Mouse (Mus musculus) stomach, embryonic 14.5 days (tissue): ENCODE results near the gene Gpr155. TPM values are rescaled to one million over a fixed set of nuclear protein-coding genes. Genes with fewer than 3 reads are reported as not detected.

Experiments
- ATAC-seq: fragments of 200-750 bp; cut with Nextera tagmentation; 2 replicates; pipeline ENCODE4 v1.8.0; 2017; ENCODE audit warnings: low read depth, moderate TSS enrichment; ENCODE audit not compliant: insufficient number of reproducible peaks, insufficient read depth, low FRiP score
- H3K27ac ChIP-seq: fragments of 300-500 bp; sonication (generic); 2 replicates; pipeline ENCODE4 v1.5.1; 2014; ENCODE audit warnings: mild to moderate bottlenecking, low read length, moderate library complexity, mixed read lengths
- H3K27me3 ChIP-seq: fragments of 300-500 bp; sonication (generic); 2 replicates; pipeline ENCODE4 v1.6.1; 2014; ENCODE audit warnings: low read length, control low read depth, mixed read lengths; ENCODE audit not compliant: control insufficient read depth, insufficient read depth
- H3K36me3 ChIP-seq: fragments of 300-500 bp; sonication (generic); 2 replicates; pipeline ENCODE4 v1.6.1; 2014; ENCODE audit warnings: mild to moderate bottlenecking, control low read depth, low read length, moderate library complexity, mixed read lengths; ENCODE audit not compliant: control insufficient read depth, insufficient read depth
- H3K4me1 ChIP-seq: fragments of 300-500 bp; sonication (generic); 2 replicates; pipeline ENCODE4 v1.6.1; 2014; ENCODE audit warnings: low read length, control low read depth, mixed read lengths; ENCODE audit not compliant: control insufficient read depth, insufficient read depth
- H3K4me2 ChIP-seq: fragments of 300-500 bp; sonication (generic); replicated peaks from 2 replicates; pipeline ENCODE4 v1.6.1; 2014; ENCODE audit warnings: low read depth, low read length, control low read depth
- H3K4me3 ChIP-seq: fragments of 300-500 bp; sonication (generic); 2 replicates; pipeline ENCODE4 v1.5.1; 2014; ENCODE audit warnings: low read depth, low read length, control low read depth
- H3K9ac ChIP-seq: fragments of 300-500 bp; sonication (generic); replicated peaks from 2 replicates; pipeline ENCODE4 v1.6.1; 2014; ENCODE audit warnings: low read depth, mild to moderate bottlenecking, control low read depth, low read length, moderate library complexity, mixed read lengths
- H3K9me3 ChIP-seq: fragments of 300-500 bp; sonication (generic); 2 replicates; pipeline ENCODE4 v1.6.1; 2016; ENCODE audit warnings: low read depth, low read length, control low read depth; ENCODE audit not compliant: control insufficient read depth
- WGBS: fragments of 180-500 bp; shearing (Covaris S2); extraction: QIAGEN DNeasy Blood & Tissue Kit; methylation state at CpG from one replicate; pipeline ENCODE4 v1.1.7; 2014; 5-methylcytosine and 5-hydroxymethylcytosine counted together
- polyA plus RNA-seq: library from polyadenylated mRNA; unstranded; fragments of >200 nt; fragmentation: Nextera tagmentation; extraction: Ambion mirVana; gene quantifications from 2 replicates; pipeline ENCODE4 v1.2.1, GENCODE M21; 2014

The Gpr155 gene
- polyA plus RNA-seq, 1 experiment from 2014 or later: 3.9 TPM

DNA sequence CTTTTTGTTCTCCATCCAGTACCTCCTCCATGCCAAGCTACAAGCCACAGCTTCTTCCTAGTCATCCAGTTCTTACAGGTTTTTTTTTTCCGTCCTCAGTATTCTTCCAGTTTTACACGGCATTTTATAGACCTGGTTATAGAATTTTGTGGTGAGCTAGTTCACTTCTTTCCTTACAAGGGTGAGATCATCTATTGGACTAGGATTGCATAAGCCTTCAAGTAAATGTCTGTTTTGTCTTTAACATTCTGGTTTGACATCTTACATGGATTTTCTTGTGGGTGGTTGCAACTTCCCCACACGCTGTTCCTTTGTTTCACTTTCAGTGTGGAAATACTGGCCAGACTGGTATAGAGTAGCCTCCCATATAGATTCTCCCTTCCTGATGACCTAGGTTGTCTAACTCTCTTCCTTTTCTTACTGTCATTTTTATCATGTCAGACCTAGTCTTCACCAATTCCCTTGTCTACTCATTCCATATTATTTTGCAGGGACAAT is 10.5 kb upstream of the Gpr155 start:
- H3K4me1 ChIP-seq: no peaks in the 10 kb centered on the region
- 80% methylated on average over 3 of the region's 3 CpGs for WGBS
- no peak overlapping the region for H3K27ac ChIP-seq
- H3K9ac ChIP-seq: no peak overlapping the region
- H3K4me3 ChIP-seq: no peak overlapping the region
- no peaks in the 10 kb centered on the region for H3K9me3 ChIP-seq
- H3K27me3 ChIP-seq: no peaks in the 10 kb centered on the region
- no peaks in the 10 kb centered on the region for H3K36me3 ChIP-seq
- H3K4me2 ChIP-seq: no peak overlapping the region
- no peak for ATAC-seq

DNA sequence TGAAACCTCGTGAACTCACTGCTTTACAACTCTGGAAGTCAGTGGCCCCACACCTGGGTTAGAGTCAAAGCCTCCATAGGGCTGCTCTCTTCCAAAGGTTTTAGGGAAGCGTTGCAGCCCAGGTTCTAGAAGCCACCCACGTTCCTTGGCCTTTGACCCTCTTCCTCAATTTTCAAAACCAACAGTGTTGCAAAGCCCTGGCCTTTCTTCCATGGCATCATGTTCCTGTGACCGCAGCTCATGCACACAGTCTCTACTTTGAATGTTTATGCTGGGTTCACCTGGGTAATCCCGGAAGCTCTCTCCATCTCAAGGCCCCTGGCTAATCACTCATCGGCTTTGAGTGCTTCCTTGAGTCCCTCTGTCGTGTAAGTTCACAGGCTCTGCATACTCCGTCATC is 9.1 kb upstream of the Gpr155 start:
- ATAC-seq: no peak
- Histone ChIP-seq H3K36me3 (no peaks in the 10 kb centered on the region), H3K4me2 (no peak overlapping the region), H3K27ac (no peak overlapping the region), H3K4me3 (no peak overlapping the region), H3K9me3 (no peaks in the 10 kb centered on the region), H3K9ac (no peak overlapping the region), H3K27me3 (no peaks in the 10 kb centered on the region), H3K4me1 (no peaks in the 10 kb centered on the region)
- 55% methylated on average over 8 of the region's 8 CpGs for WGBS

DNA sequence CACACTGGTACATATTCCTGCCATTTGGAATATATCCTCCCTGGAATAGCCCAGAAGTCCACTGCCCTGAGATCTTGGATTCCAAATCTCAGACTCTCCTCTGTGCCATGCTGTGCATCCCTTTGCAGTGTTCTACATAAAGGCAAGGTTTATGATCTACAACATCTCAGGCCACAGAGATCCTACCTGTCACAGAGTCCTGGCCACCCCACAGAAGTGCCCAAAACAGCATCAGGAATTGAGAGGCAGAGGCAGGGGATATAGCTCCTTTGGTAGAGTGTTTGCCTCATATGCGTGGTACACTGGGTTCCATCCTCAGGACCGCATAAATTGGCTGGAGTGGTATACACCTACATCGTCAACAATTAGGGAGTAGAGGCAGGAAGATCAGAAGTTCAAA is 8.1 kb upstream of the Gpr155 start:
- WGBS: 84% methylated on average over 3 of the region's 3 CpGs
- no peak overlapping the region for H3K4me3 ChIP-seq
- no peak overlapping the region for H3K27ac ChIP-seq
- no peaks in the 10 kb centered on the region for H3K36me3 ChIP-seq
- no peaks in the 10 kb centered on the region for H3K27me3 ChIP-seq
- no peak overlapping the region for H3K9ac ChIP-seq
- H3K4me1 ChIP-seq: no peaks in the 10 kb centered on the region
- no peak for ATAC-seq
- no peak overlapping the region for H3K4me2 ChIP-seq
- no peaks in the 10 kb centered on the region for H3K9me3 ChIP-seq

DNA sequence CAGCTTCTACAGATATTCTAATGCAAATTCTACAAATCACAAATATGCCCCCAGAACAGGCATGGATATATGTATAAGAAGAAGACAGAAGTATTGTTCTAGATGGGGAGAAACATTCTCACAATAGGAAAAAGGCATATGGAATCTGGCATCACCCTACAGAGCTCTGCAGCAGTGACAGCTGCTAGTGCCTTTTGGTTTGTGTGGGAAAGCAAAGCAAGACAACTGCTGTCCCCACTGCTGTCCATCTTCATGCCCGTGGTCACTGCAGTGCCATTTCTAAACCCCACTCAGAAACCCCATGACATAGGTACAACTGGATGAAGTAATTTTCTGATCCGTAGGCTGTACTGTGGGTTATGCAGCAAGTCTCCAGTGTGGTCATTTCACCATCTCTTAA is 6.4 kb upstream of the Gpr155 start:
- Histone ChIP-seq H3K9ac (no peak overlapping the region), H3K4me2 (no peak overlapping the region), H3K9me3 (no peaks in the 10 kb centered on the region), H3K4me3 (no peak overlapping the region), H3K27ac (no peak overlapping the region), H3K27me3 (no peaks in the 10 kb centered on the region), H3K4me1 (0 out of 2 replicates have a peak, but pooled peaks cover 3% of the 10 kb centered on the region), H3K36me3 (no peaks in the 10 kb centered on the region)
- ATAC-seq: no peak
- WGBS: 94% methylated on average over 2 of the region's 2 CpGs

DNA sequence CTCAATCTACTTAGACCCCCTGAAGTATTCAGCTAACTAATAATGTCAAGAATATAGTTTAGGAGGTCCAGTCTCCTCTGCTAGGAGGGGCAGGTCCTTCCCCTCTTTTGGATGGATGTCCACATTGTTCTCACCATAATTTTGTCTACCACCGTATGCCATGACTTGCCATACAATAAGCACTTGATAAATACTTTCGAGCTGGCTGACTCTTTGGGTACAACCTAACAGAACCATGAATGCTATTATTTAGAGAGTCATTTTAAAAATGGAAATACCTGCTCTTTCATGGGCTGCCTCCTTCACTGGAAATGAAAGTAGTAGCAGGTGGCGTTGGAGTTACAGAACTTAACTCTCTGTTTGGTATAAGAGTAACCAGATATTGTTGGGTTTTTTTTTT is 3.6 kb upstream of the Gpr155 start:
- H3K27ac ChIP-seq: no peak overlapping the region
- no peak overlapping the region for H3K4me2 ChIP-seq
- H3K9me3 ChIP-seq: no peaks in the 10 kb centered on the region
- WGBS: 89% methylated on average over 3 of the region's 3 CpGs
- no peak overlapping the region for H3K9ac ChIP-seq
- no peak for ATAC-seq
- H3K27me3 ChIP-seq: no peaks in the 10 kb centered on the region
- no peak overlapping the region for H3K4me3 ChIP-seq
- H3K4me1 ChIP-seq: 0 out of 2 replicates have a peak, but pooled peaks cover 3% of the 10 kb centered on the region
- no peaks in the 10 kb centered on the region for H3K36me3 ChIP-seq

DNA sequence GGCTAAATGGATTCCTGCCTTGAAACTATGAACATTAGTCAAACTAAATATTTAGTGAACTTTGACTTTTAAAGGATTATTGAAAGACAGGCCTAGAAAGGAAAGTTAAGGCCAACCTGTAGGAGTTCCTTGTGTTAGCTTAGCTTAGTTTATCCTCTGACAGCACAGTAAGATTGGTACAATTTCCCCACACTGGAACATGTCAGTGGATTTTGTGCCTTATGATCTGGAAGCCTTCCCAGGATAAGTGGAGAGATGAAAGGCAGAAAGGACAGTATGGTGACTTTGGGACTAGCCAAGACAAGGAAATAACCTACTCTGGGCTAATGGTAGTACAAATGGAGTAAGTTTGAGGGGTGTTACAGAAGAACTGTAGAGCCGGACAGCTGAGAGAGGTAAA is 1.4 kb upstream of the Gpr155 start:
- H3K4me3 ChIP-seq: no peak overlapping the region
- whole genome bisulfite sequencing: 53% methylated on average over 1 of the region's 1 CpGs
- no peaks in the 10 kb centered on the region for H3K9me3 ChIP-seq
- H3K9ac ChIP-seq: no peak overlapping the region
- no peak overlapping the region for H3K27ac ChIP-seq
- no peak for ATAC-seq
- H3K36me3 ChIP-seq: no peaks in the 10 kb centered on the region
- no peaks in the 10 kb centered on the region for H3K27me3 ChIP-seq
- H3K4me2 ChIP-seq: no peak overlapping the region
- 0 out of 2 replicates have a peak, but pooled peaks cover 3% of the 10 kb centered on the region for H3K4me1 ChIP-seq

DNA sequence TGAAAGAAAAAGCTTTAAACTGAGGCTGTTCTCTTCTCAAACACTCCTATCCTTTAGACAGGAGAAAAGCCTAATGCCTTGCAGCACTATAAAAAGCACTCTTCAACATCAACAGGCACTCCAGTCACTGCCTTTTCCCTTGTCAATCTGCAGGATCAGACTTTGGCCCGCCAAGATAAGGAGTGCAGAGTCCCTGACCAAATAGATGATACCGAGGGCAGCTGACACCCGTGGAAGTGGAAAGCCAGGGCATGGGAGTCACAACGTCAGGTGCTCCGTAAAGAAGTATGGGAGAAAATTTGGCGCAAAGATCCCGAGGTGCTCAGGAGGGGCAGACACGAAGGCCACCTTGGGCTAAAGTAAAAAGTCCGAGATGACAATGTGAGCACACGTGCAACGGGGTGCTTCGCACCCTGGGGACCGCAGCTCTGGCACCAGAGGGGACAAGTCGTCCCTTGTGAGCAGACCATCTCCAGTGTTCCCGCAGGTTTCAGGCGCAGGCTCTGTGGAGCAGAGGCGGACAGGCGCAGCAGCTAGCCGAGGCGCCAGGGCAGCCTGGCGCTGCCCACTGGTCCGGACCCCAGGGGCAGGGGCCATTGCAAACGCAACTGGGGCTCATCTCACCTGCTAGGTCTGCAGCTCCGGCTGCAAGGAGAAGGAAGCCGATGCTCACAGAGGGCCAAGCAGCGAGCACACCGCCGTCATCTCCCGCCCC is 574 bp downstream of the Gpr155 start:
- peak overlapping the region; percentile 46 for H3K9ac ChIP-seq
- no peaks in the 10 kb centered on the region for H3K27me3 ChIP-seq
- peak overlapping the region; percentile 99 for H3K4me2 ChIP-seq
- H3K4me1 ChIP-seq: 0 out of 2 replicates have a peak, but pooled peaks cover 3% of the 10 kb centered on the region
- H3K36me3 ChIP-seq: no peaks in the 10 kb centered on the region
- 2% methylated on average over 29 of the region's 29 CpGs for WGBS
- H3K9me3 ChIP-seq: no peaks in the 10 kb centered on the region
- peak overlapping the region; percentile 65 for H3K4me3 ChIP-seq
- 0 out of 2 replicates have a peak overlapping the region, but pooled peaks have one; percentile 6 for H3K27ac ChIP-seq
- ATAC-seq: no peak

DNA sequence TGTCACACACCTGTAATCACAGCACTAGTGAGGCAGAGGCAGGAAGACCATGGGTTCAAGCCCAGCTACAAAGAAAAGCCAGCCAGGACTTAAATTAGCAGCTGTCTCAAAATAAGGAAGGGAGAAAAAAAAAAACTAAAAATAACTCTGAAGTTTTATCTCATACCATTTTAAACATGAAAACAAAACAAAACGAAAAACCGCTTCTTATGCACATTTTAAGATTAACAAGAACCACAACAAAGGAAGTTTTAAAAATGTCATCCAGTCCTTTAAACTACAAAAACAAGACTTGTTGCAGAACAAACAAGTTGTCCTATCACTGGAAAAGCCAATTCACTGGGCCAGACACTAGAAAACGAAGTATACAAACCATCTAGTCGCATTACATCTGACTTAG is 1.2 kb downstream of the Gpr155 start:
- H3K9ac ChIP-seq: no peak overlapping the region
- H3K4me1 ChIP-seq: 0 out of 2 replicates have a peak, but pooled peaks cover 3% of the 10 kb centered on the region
- WGBS: 88% methylated on average over 4 of the region's 4 CpGs
- H3K27ac ChIP-seq: no peak overlapping the region
- H3K4me2 ChIP-seq: peak overlapping the region; percentile 99
- no peak for ATAC-seq
- H3K9me3 ChIP-seq: no peaks in the 10 kb centered on the region
- no peaks in the 10 kb centered on the region for H3K27me3 ChIP-seq
- no peak overlapping the region; the same call in 1 of the 2 replicates for H3K4me3 ChIP-seq
- no peaks in the 10 kb centered on the region for H3K36me3 ChIP-seq
